Mouse (Mus musculus) embryonic fibroblast, embryonic 13.5 days (primary cell): Measurements from ENCODE around the gene Nhlh1. TPM values are rescaled to one million over a fixed set of nuclear protein-coding genes. Genes with fewer than 3 reads are reported as not detected.

Experiments used
- H3K27ac ChIP-seq: 2 replicates; pipeline ENCODE4 v1.5.1; 2012; ENCODE audit warnings: low read length, control low read depth, inconsistent platforms; ENCODE audit not compliant: insufficient read depth
- H3K4me1 ChIP-seq: 2 replicates; pipeline ENCODE4 v1.6.1; 2011; ENCODE audit warnings: low read length; ENCODE audit not compliant: control insufficient read depth, insufficient read depth
- H3K4me3 ChIP-seq: 2 replicates; pipeline ENCODE4 v1.5.1; 2011; ENCODE audit warnings: mild to moderate bottlenecking, control low read depth, low read length; ENCODE audit not compliant: insufficient read depth
- CTCF ChIP-seq: IDR thresholded peaks from 2 replicates; pipeline ENCODE4 v1.5.1; 2011; ENCODE audit warnings: mild to moderate bottlenecking, control low read depth, low read length, moderate library complexity, borderline replicate concordance; ENCODE audit not compliant: insufficient read depth
- POLR2A ChIP-seq: IDR thresholded peaks from 2 replicates; pipeline ENCODE4 v1.6.1; 2011; ENCODE audit warnings: low read depth, mild to moderate bottlenecking, control low read depth, low read length, moderate library complexity
- polyA plus RNA-seq: library from polyadenylated mRNA; stranded (reverse); fragments of >200 nt; gene quantifications from 2 replicates; pipeline ENCODE4 v1.2.4, GENCODE M21; 2011; ENCODE audit warnings: low read depth; ENCODE audit not compliant: missing spikeins, insufficient read length

The Nhlh1 gene
- polyA plus RNA-seq, 1 experiment: not detected

DNA sequence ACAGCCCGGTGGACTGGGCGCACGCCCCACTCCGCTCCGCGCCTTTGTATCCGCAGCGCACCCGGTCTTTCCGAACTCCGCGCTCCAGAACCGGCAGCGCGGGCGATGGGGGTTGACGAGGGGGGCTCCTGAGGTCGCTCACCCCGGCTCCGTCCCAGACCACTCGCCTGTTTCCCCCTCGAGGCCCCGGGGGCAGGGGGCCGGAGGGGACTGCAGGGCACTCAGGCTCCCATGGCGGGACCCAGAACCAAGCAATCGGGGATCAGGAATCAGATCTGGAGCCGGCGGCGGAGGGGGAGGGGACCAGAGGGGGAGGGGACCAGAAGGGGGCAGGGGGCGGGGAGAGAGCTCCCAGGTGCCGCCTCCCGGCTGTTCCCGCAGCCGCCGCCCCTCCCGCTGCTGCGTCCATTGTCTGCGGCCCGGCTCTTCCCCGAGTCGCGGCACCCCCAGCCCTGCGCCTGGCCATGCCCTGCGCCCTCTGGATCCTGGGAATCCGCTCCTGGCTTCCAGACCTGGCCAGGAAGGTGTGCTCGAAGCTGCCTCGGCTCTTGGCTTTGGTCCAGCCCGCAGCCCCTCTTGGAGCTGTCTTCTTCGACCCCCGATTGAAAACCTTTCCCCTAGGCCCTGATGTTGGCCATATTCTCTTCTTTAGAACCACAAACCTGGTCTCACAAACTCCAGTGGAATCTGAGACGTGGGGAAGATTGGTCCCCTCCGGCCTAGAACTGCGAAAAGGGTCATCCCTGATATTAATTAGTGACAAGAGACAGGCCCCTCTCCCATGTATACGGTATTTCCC is 30.2 kb downstream of the Nhlh1 start:
- Histone ChIP-seq H3K4me3 (peak overlapping the region; percentile 91), H3K27ac (no peak overlapping the region), H3K4me1 (no peaks in the 10 kb centered on the region)
- TF ChIP-seq POLR2A (peak; percentile 72), CTCF (no peak)

DNA sequence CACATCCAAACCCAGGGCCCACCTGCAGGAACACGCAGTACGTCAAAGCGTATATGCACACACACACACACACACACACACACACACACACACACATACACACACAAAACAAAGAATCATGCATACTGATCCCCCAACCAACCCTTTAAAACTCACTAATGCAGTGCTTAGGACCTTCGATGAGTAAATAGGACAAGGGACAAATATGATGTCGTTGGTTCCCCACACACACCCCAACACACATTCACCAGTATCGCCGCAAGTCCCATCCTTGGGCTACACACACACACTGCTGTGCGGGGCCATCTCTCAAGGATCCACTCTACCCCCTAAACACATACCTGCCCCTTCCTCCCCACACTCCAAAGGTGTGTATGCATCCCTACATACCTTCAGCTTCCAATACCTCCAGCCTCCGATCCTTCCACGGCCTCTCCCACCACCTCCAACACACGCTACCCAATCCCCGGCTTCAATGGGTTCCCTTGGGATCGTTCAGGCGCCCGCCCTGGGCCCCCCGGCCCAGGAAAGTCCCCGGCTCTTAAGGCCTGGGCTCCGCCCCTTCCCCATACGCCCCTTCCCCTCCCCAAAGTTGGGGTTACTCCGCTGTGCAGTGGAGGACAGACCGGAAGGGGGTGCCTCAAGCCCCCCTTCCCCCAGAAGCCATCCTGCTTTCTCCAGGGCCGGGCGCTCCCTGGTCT is 31.0 kb downstream of the Nhlh1 start:
- peak overlapping the region; percentile 91 for H3K4me3 ChIP-seq
- no peak overlapping the region for H3K27ac ChIP-seq
- TF ChIP-seq CTCF (no peak), POLR2A (no peak)
- no peaks in the 10 kb centered on the region for H3K4me1 ChIP-seq

DNA sequence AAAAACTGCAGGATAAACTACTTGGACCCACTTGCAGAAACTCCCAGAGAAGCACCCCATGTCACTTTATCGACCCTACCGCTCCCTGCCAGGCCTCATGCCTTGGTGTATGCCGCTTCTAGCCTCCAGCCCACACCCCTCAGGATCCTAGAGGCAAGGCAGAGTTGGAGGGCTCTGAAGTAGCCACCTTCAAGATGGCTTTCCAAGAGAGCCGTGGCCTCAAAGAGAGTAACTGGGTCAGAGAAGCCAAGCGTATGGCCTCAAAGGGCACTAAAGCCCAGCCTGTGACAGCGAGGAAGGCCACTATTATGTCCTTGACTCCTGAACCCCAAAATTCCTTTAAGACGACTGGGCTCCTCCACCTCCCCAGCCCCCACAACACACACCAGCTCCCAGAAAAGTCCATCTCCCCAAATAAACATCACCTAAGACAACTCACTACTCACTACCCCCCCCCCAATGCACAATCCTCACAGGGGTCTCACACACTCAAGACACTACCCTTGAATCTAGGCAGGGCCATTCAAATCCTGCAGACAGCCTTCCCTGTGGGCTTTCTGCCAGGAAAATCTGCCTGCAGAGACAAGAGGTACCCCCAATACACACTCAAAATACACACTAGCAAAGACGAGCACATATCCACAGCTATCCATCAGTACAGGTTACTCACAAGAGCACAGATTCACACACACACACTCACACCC is 32.0 kb downstream of the Nhlh1 start:
- TF ChIP-seq CTCF: no peak
- no peak for TF ChIP-seq POLR2A
- Histone ChIP-seq H3K4me3 (no peak overlapping the region), H3K4me1 (no peaks in the 10 kb centered on the region), H3K27ac (no peak overlapping the region)

DNA sequence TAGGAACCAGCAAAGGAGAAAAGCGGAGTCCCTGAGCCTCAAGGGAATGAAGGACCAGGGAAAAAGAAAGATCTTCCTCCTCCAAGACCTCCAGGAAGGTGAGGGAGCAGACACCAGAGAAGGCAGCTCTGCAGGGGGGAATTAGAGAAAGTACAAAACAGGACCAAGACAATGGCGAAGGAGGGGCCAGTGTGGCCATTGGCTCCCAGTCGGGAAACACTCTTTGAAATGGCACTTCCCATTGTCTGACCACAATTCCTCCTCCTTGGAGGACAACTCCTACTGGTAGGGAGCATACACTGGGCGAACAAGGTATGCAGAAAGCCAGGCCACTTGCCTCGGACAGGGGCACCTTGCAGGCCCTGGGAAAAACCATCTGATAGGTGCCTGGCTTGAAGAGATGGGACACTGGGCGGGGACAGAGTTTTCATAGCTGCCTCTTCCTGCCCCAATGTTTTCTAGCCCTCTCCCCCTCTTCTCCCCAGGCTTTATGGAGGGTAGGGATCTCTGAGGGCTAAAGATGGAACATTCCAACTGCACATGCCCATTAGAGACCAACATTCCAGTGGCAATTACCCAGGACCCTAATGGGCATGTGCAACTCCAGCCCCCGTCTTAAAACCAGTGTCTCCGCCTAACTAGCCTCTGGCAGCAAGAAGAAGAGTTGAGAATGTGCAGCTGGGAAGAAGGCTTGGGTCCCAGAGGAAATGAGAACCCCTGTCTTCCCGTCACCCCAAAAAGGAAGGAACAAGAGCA is 33.1 kb downstream of the Nhlh1 start:
- H3K4me1 ChIP-seq: no peaks in the 10 kb centered on the region
- H3K4me3 ChIP-seq: no peak overlapping the region
- TF ChIP-seq POLR2A (no peak), CTCF (no peak)
- no peak overlapping the region for H3K27ac ChIP-seq

DNA sequence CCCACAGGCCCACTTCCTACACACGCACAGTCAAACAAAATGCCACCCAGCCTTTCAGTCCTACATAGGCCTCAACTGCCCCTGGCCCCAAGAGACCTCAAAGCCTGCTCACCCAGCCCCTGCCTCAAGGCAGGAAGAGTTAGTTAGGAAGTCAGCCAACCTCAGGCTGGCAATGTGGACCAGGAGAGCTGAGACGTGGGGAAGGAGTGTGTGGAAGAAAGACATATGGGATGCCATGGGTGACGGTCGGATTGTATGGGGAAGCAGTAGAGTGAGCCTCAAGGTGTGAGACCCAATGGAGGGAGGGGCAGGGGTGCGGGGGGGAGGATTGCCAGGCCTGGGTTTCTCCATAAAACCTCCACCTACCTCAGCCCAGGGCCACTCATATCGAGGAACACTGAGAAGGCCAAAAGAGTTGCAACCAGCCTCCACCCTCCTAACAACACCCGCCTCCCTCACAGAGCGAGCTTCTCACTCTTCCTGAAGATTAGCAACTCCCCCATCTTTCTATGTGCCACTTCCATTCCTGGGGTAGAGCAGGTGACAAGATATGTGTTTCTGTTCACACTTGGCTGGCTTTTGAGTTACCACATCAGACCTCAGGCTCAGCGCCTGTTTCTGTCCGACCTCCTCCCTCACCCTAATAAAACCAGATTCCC is 37.4 kb downstream of the Nhlh1 start:
- Histone ChIP-seq H3K4me1 (no peaks in the 10 kb centered on the region), H3K4me3 (no peak overlapping the region), H3K27ac (no peak overlapping the region)
- no peak for TF ChIP-seq CTCF
- TF ChIP-seq POLR2A: no peak

DNA sequence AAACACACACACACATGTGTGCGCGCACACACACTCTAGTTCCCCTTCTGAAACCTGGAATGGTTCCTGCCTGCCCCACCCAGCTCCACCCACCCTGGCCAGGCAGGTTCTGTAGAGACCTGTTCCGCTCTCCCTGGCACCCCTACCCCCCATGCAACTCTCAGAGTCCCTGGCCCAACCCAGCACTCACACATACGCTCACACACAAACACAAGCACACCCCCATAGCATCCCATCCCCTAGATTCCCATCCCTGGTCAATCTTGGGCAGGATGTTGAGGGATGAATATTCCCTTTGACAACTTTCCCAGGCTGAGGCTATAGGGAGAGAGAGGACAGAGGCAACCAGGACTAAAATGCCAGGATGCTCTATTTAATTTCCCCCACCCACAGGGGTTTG is 38.0 kb downstream of the Nhlh1 start:
- Histone ChIP-seq H3K4me3 (no peak overlapping the region), H3K4me1 (no peaks in the 10 kb centered on the region), H3K27ac (no peak overlapping the region)
- TF ChIP-seq CTCF (no peak), POLR2A (no peak)

DNA sequence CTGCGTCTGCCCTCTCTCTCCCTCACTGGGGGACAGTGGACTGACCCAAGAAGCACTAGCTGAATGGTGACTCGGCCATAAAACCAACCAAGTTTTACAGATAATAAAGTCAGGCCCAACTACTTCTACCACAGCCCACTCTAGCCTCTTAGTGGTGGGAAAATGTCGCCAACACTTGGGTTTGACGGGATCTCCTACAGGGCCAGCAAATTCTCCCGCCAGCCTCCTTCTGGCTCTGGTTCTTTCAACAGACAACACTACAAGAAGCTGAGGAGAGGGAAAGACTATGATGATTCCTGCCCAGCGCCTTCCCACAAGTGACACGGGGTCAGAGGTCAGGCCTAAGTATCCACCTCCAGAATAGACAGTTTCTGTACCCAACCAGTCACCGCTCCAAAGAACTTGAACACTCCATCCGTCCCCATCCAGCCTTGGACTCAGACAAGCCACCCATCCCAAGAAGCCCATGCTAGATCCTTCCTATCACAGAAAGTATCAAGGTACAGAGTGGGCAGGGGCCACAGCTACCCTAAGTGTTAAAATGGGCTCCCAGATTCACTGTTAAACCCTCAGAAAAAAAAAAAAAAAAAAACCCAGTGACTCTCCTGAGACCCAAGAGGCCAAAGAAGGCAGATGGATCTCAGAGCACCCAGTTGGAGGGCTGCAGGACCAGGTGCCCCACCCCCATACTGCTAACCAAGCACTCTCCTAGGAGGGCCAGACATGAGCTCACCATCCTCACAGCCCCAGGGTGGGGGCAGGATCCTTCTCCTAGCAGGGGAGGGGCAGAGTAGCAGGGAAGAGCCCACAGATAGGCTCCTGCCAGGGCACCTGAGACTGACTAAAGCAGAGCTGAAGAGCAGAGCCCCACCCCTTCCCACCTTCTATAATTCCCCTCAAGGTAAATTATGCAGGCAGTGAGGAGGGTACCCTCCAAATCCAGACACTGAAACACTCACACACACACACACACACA is 38.7 kb downstream of the Nhlh1 start:
- TF ChIP-seq CTCF (no peak), POLR2A (no peak)
- Histone ChIP-seq H3K4me3 (no peak overlapping the region), H3K27ac (no peak overlapping the region), H3K4me1 (no peaks in the 10 kb centered on the region)

DNA sequence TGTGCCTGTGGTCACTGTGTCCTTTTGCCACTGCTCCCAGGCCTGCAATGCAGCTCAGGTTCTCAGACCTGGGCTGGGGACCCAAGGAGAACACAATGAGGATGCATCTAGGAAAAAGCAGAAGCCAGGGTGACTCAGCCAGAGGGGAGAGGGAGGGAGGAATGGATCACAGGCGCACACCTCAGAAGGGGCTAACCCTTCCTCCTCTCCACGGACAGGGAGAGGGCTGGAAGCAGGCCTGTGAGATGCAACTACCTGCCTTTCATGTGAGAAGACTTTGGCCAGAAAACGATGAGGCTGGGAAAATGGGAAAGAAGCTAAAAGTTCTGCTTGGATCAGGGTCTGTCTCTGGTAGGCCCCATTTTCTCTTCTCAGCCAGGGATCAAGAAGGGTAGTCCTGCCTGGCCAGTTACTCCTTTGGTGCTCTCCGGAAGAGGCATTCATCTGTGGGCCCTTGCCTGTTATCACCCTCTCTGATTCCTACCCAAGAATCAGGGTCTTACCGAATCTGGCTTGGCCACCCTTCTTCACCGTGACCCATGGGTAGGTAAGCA is 39.8 kb downstream of the Nhlh1 start:
- H3K27ac ChIP-seq: no peak overlapping the region
- no peaks in the 10 kb centered on the region for H3K4me1 ChIP-seq
- H3K4me3 ChIP-seq: no peak overlapping the region
- TF ChIP-seq POLR2A: no peak
- TF ChIP-seq CTCF: no peak
